Comparison of ENCODE assay signal across 8 mouse cellular contexts in the genomic region with DNA sequence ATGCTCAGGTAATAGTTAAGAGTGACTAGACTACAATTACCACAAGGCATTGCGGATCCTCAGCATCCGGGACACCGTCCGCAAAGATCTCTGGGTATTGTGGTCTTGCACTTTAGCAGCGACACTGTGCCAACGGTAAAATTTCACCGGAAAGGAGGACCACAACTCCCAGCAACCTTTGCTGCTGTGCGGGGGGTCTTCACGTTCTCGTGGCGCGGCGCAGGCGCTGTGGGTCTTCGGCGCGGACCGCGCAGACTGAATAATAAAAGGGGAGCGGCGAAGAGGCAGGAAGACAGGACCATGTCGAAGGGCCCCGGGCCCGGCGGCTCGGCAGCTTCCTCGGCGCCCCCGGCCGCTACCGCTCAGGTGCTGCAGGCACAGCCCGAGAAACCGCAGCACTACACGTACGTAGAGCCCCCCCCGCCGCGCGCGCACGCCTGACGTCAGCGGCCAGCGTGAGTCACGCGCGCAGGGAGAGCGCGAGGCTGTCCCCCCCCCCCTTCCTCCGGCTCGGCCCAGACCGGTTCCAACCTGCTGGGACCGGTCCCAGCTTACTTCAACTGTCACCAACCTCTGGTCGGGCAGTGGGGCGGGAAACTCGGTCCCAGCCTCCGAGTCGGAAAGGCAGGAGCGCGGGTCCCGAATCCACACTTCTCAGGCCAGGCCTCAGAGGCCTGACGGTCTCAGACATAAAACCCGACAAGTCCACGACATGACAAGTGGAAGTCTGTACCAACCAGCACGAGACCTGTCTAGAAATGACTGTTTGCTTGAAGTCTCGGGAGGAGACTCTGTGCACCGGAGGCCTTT. TPM values are rescaled to one million over a fixed set of nuclear protein-coding genes. Genes with fewer than 3 reads are reported as not detected.
DNase-seq lines count a peak whose midpoint lies in the region; ATAC-seq lines count a peak whose summit lies in the region.

A gene (plus strand): TSS at position 235 of the 810 bp plus-strand sequence.

- H3K36me3 ChIP-seq in heart, embryonic 13.5 days, result peaks cover 20% of the 10 kb centered on the region
- peaks cover 36% of the 10 kb centered on the region for H3K36me3 ChIP-seq in liver, embryonic 12.5 days
- H3K36me3 ChIP-seq in stomach, embryonic 15.5 days, result 0 out of 2 replicates have a peak, but pooled peaks cover 5% of the 10 kb centered on the region

- H3K27ac ChIP-seq in brown adipose tissue, adult 24 weeks (replicated peaks; ENCODE audit: low read depth, low read length), result peak within 1 kb of the TSS; percentile 93
- peak within 1 kb of the TSS; percentile 99 for H3K27ac ChIP-seq in heart, embryonic 13.5 days (replicated peaks)
- H3K27ac ChIP-seq in liver, embryonic 12.5 days, result peak within 1 kb of the TSS; percentile 97
- H3K27ac ChIP-seq in stomach, embryonic 15.5 days, result peak within 1 kb of the TSS; percentile 100

- peak within 1 kb of the TSS; percentile 87 for H3K4me2 ChIP-seq in heart, embryonic 13.5 days
- peak within 1 kb of the TSS; percentile 83 for H3K4me2 ChIP-seq in liver, embryonic 12.5 days
- H3K4me2 ChIP-seq in stomach, embryonic 15.5 days, result peak within 1 kb of the TSS; percentile 77

- peak within 1 kb of the TSS; percentile 72 for H3K4me3 ChIP-seq in brown adipose tissue, adult 24 weeks (ENCODE audit: insufficient read depth, low read depth, low read length)
- peak within 1 kb of the TSS; percentile 64 for H3K4me3 ChIP-seq in heart, embryonic 13.5 days
- H3K4me3 ChIP-seq in liver, embryonic 12.5 days, result peak within 1 kb of the TSS; percentile 76
- H3K4me3 ChIP-seq in stomach, embryonic 15.5 days (replicated peaks), result peak within 1 kb of the TSS; percentile 67

- WGBS in heart, embryonic 13.5 days, result under 1% methylated on average over 65 of the region's 67 CpGs
- WGBS in liver, embryonic 12.5 days (ENCODE audit: insufficient replicate concordance), result under 1% methylated on average over 66 of the region's 67 CpGs
- WGBS in stomach, embryonic 15.5 days, result under 1% methylated on average over 65 of the region's 67 CpGs

- peak; percentile 92 for ATAC-seq in heart, embryonic 13.5 days (ENCODE audit: extremely low read depth, insufficient number of reproducible peaks, low FRiP score, low TSS enrichment)
- ATAC-seq in liver, embryonic 12.5 days, result peak; percentile 92
- peak; percentile 94 for ATAC-seq in stomach, embryonic 15.5 days (ENCODE audit: insufficient read depth, low FRiP score, low read depth)

- DNase-seq in CD4-positive, CD25-positive, alpha-beta regulatory T cell, adult 2 months (ENCODE audit: low read depth, low spot score), result peak; percentile 99
- DNase-seq in fat pad, adult 2 months (ENCODE audit: extremely low read depth, low read depth, low spot score), result peak; percentile 87
- peak; percentile 98 for DNase-seq in kidney, postnatal 10 days
- peak; percentile 97 for DNase-seq in natural killer cell, adult 2 months (ENCODE audit: low spot score in 2 of 2)

- H3K27me3 ChIP-seq in heart, embryonic 13.5 days (replicated peaks), result no peaks in the 10 kb centered on the region
- no peaks in the 10 kb centered on the region for H3K27me3 ChIP-seq in liver, embryonic 12.5 days (replicated peaks)
- H3K27me3 ChIP-seq in stomach, embryonic 15.5 days (replicated peaks), result no peaks in the 10 kb centered on the region

- H3K9ac ChIP-seq in heart, embryonic 13.5 days, result peak within 1 kb of the TSS; percentile 92
- H3K9ac ChIP-seq in liver, embryonic 12.5 days, result peak within 1 kb of the TSS; percentile 96
- H3K9ac ChIP-seq in stomach, embryonic 15.5 days, result peak within 1 kb of the TSS; percentile 85

- H3K4me1 ChIP-seq in brown adipose tissue, adult 24 weeks (ENCODE audit: control insufficient read depth, insufficient read depth, insufficient read length, low read length), result peaks cover 3% of the 10 kb centered on the region; the same call in 1 of the 2 replicates
- H3K4me1 ChIP-seq in heart, embryonic 13.5 days, result peaks cover 30% of the 10 kb centered on the region
- H3K4me1 ChIP-seq in liver, embryonic 12.5 days, result peaks cover 46% of the 10 kb centered on the region
- H3K4me1 ChIP-seq in stomach, embryonic 15.5 days, result no peaks in the 10 kb centered on the region; the same call in 1 of the 2 replicates

- H3K9me3 ChIP-seq in heart, embryonic 13.5 days, result no peaks in the 10 kb centered on the region
- no peaks in the 10 kb centered on the region for H3K9me3 ChIP-seq in liver, embryonic 12.5 days (replicated peaks)
- no peaks in the 10 kb centered on the region for H3K9me3 ChIP-seq in stomach, embryonic 15.5 days

RNA-seq across cellular contexts. Expression of the gene that starts here (rescaled TPM):
- polyA plus RNA-seq in brown adipose tissue, adult 24 weeks (2012; ENCODE audit: insufficient read depth, insufficient read length, missing spikeins), result 2.9 and 4.0 TPM in 2 replicates
- polyA plus RNA-seq in heart, embryonic 13.5 days (2015; fragmentation: Nextera tagmentation; extraction: Ambion mirVana), result 22.8 and 23.9 TPM in 2 replicates
- polyA plus RNA-seq in liver, embryonic 12.5 days (2016; fragmentation: Nextera tagmentation; extraction: Ambion mirVana), result 18.7 and 20.2 TPM in 2 replicates
- polyA plus RNA-seq in stomach, embryonic 15.5 days (2015; fragmentation: Nextera tagmentation; extraction: Ambion mirVana), result 27.3 and 33.2 TPM in 2 replicates

Comparison
In these comparisons a context has a peak if more than half of its experiments do, and no peak if none do; other contexts are left out.
1. Peak in every context shown above with its lines: DNase-seq, ATAC-seq, H3K4me3 ChIP-seq and H3K27ac ChIP-seq.